Comparison of ENCODE assay signal across 9 mouse cellular contexts in the genomic region with DNA sequence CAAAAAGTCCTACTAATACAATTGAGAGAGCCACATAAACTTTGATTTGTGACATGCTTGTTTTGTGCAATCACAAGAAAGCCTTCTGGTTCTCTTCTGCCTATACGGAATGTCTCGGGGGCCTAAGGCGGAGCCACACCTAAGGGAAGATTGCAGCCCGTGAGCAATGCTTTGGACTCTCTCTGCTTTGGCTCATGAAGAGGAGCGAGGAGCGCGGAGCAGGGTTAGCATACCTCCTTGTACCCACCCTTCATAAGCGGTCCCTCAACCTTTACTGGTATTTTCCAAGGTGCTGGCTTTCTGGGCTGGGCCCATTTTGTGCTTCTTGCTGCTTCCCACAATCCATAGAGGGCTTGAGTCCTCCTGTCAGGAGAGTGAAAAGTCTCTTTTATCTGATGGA.
DNase-seq lines count a peak whose midpoint lies in the region; ATAC-seq and TF ChIP-seq lines count a peak whose summit lies in the region.
"Had no signal": no experiment of that assay in that cellular context is flagged by ENCODE, and none has a peak within 500 bp of the region (broad histone marks: within the 10 kb centered on the region; RNA-seq: fewer than 3 reads in every experiment).

No protein-coding gene starts in this region.

- no peaks in the 10 kb centered on the region for H3K27me3 ChIP-seq in heart, embryonic 10.5 days (ENCODE audit: insufficient read depth, poor library complexity, severe bottlenecking)
- no peaks in the 10 kb centered on the region for H3K27me3 ChIP-seq in intestine, postnatal 0 days (replicated peaks; ENCODE audit: control insufficient read depth, insufficient read depth, low read length)

- peaks cover 27% of the 10 kb centered on the region for H3K4me1 ChIP-seq in heart, embryonic 10.5 days
- H3K4me1 ChIP-seq in intestine, postnatal 0 days (replicated peaks; ENCODE audit: control insufficient read depth, insufficient read depth, low read length), result peaks cover 11% of the 10 kb centered on the region
- peaks cover 12% of the 10 kb centered on the region for H3K4me1 ChIP-seq in olfactory bulb, adult 2 months (ENCODE audit: control insufficient read depth, insufficient read depth, low read length)

- H3K9ac ChIP-seq in intestine, postnatal 0 days (ENCODE audit: low read depth, low read length), result peak overlapping the region; percentile 31; the same call in 1 of the 2 replicates

- TF ChIP-seq CTCF in intestine, postnatal 0 days (IDR thresholded peaks at IDR 0.05; ENCODE audit: low read depth), result no peak
- no peak for TF ChIP-seq CTCF in olfactory bulb, adult 2 months (IDR thresholded peaks at IDR 0.05; ENCODE audit: insufficient read depth, low read depth, low read length)

- H3K9me3 ChIP-seq in heart, embryonic 10.5 days, result no peaks in the 10 kb centered on the region
- no peaks in the 10 kb centered on the region for H3K9me3 ChIP-seq in intestine, postnatal 0 days (ENCODE audit: control insufficient read depth)

- H3K4me2 ChIP-seq in intestine, postnatal 0 days (replicated peaks; ENCODE audit: low read depth), result peak overlapping the region; percentile 66

- no peak for DNase-seq in heart, embryonic 10.5 days (ENCODE audit: low spot score)
- no peak for DNase-seq in heart, postnatal 4 days
- DNase-seq in ovary, postnatal 36 days (ENCODE audit: low spot score), result peak; percentile 17
- DNase-seq in ovary, adult 18-20 months (ENCODE audit: low spot score), result no peak
- DNase-seq in embryo, embryonic 11 days, result no peak
- no peak for DNase-seq in frontal cortex, postnatal 10 days (ENCODE audit: low spot score in 2 of 2)
- DNase-seq: cerebellum, postnatal 10 days had no signal

- WGBS in heart, embryonic 10.5 days, result 70% methylated on average over 8 of the region's 8 CpGs
- WGBS in intestine, postnatal 0 days, result 33% methylated on average over 8 of the region's 8 CpGs
- WGBS in olfactory bulb, adult 2 months, result 82% methylated on average over 8 of the region's 8 CpGs

- peak; percentile 11; the same call in 1 of the 2 replicates for ATAC-seq in intestine, postnatal 0 days

- TF ChIP-seq POLR2A in olfactory bulb, adult 2 months (IDR thresholded peaks at IDR 0.05; ENCODE audit: insufficient read depth, low read depth, low read length), result no peak

- H3K36me3 ChIP-seq in heart, embryonic 10.5 days, result no peaks in the 10 kb centered on the region
- no peaks in the 10 kb centered on the region for H3K36me3 ChIP-seq in intestine, postnatal 0 days (ENCODE audit: control insufficient read depth, insufficient read depth)

- H3K4me3 ChIP-seq in heart, embryonic 10.5 days, result no peak overlapping the region
- peak overlapping the region; percentile 28 for H3K4me3 ChIP-seq in intestine, postnatal 0 days (ENCODE audit: low read depth, low read length)
- no peak overlapping the region for H3K4me3 ChIP-seq in olfactory bulb, adult 2 months (ENCODE audit: insufficient read depth, low read depth, low read length)

- H3K27ac ChIP-seq in heart, embryonic 10.5 days, result peak overlapping the region; percentile 73; the same call in 1 of the 2 replicates
- H3K27ac ChIP-seq in intestine, postnatal 0 days (ENCODE audit: low read depth, low read length), result peak overlapping the region; percentile 84
- peak overlapping the region; percentile 29 for H3K27ac ChIP-seq in olfactory bulb, adult 2 months (ENCODE audit: insufficient read depth, low read depth, low read length)

Comparison
In these comparisons a context has a peak if more than half of its experiments do, and no peak if none do; other contexts are left out.
1. H3K27ac ChIP-seq: peak in every context shown above with its lines; median percentile 84 in intestine, postnatal 0 days; 73 in heart, embryonic 10.5 days; 29 in olfactory bulb, adult 2 months.